Mouse (Mus musculus) heart, postnatal 25 days (tissue): ENCODE results near the gene Gm609. TPM values are rescaled to one million over a fixed set of nuclear protein-coding genes. Genes with fewer than 3 reads are reported as not detected.
"Not testable (repeated sequence)": the region's sequence is repeated elsewhere in the genome, so short reads cannot be mapped to it uniquely, and the experiment has no call there.

ENCODE experiments used
- DNase-seq: peaks from one replicate; pipeline ENCODE4 v3.0.0; 2022; ENCODE audit warnings: low spot score
- intact Hi-C: fragments of 180-260 bp; cut with DNase I; formaldehyde crosslinking; loops from one replicate; pipeline ENCODE4 v1.15.1; 2025
- total RNA-seq, 2 experiments: library from RNA; stranded (reverse); gene quantifications; 2 replicates each; pipeline ENCODE4 v1.2.3; 2021

Gene Gm609
- total RNA-seq: not detected

DNA sequence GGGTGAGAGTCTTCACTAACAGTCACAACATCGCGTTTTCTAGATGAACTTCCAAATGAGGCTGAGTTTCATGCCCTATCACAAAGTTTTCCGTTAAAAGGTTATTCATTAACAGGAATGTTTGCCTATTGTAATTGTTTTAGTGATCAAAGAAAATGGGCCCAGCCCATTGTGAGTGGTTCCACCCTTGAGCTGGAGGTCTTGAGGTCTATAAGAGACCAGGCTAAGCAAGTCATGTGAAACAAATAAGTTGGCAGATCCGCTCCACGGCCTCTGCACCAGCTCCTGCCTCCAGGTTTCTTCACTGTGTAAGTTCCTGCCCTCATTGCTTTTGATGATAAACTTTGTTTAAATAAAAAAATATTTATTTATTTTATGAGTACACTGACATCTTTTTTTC, at the start of gene Gm609:
Gm609 (minus strand) TSS at position 43 of the 400 bp plus-strand sequence.
- no peak for DNase-seq
- intact Hi-C loops: no loop called here

GRCm38 (mm10) chr16:45542108-45542507, 49.3 kb upstream of the Gm609 start:
- intact Hi-C loops: no loop called here

GRCm38 (mm10) chr16:45538342-45538741, 45.6 kb upstream of the Gm609 start:
- intact Hi-C loops, DNase-seq: not testable (repeated sequence)

More at GRCm38 (mm10) chr16:45542108-45542507, 49.3 kb upstream of the Gm609 start:
- no peak for DNase-seq

GRCm38 (mm10) chr16:45535009-45535408, 42.2 kb upstream of the Gm609 start, which contains the start of gene Slc9c1:
Slc9c1 (plus strand) TSS chr16:45535309.
- intact Hi-C loops: no loop called here

GRCm38 (mm10) chr16:45531950-45532349, 39.2 kb upstream of the Gm609 start, which contains the start of gene Gm17783:
Gm17783 (minus strand) TSS chr16:45532050.
- DNase-seq: no peak
- intact Hi-C loops: no loop called here

More at GRCm38 (mm10) chr16:45535009-45535408, 42.2 kb upstream of the Gm609 start, which contains the start of gene Slc9c1:
- DNase-seq: no peak

DNA sequence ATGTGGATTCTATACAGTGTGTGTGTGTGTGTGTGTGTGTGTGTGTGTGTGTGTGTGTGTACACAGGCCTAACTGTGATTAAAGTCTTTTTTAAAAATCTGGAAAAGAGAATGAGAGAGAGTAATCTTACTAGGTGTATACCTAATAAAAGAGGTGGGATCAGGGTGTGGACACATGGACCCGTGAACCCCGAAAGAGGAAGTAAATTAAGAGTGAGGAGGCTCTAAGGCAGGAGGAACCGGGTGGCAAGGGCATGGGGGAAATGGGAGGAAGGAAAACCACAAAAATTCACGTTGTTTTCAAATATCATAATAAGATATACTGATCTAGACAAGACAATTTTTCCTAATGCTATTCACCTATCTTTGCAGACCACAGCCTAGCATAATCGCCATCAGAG, 32.8 kb upstream of the Gm609 start:
- intact Hi-C loops: no loop called here

DNA sequence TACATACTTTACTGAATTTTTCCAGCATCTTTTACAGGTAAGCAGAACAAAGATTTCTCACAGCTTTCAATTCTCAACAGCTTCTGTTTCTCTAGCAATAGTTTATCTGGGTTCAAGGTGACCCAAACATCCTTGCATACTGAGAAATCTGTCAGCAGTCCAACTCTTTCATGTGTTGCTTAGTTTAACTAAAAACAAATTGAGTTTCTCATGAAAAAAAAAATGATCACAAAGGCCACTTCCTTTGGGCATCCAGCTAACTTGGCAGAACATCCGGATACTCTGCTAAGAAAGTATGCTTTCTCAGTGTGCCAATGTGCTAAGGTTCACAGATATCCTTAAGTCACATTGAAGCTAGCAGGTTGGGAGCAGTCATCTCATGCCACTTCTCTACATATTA, 2.6 kb upstream of the Gm609 start:
- intact Hi-C loops: no loop called here
- no peak for DNase-seq

More for the DNA sequence above, 32.8 kb upstream of the Gm609 start:
- DNase-seq: no peak

- no peak for DNase-seq
- intact Hi-C loops: no loop called here
These were observed 15.8 kb downstream of the Gm609 start for GRCm38 (mm10) chr16:45476991-45477390.

DNA sequence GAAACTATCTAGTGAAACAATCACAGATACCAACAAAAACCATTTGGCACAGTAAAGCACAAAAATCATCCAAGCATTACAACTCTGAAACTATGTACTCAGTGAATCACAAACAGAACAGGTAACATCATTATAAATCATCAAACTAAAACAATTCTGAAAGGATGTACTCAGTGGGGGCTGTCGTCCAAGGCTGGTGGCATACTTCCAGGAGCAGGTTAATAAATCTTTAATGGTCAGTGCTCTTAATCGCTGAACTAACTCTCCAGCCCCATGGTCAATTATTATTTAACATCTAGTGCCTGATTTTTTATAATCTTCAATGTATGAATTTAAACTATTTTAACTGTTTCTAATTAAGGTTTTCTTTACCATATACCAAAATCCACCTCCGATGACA, 20.9 kb downstream of the Gm609 start:
- DNase-seq, intact Hi-C loops: not testable (repeated sequence)

DNA sequence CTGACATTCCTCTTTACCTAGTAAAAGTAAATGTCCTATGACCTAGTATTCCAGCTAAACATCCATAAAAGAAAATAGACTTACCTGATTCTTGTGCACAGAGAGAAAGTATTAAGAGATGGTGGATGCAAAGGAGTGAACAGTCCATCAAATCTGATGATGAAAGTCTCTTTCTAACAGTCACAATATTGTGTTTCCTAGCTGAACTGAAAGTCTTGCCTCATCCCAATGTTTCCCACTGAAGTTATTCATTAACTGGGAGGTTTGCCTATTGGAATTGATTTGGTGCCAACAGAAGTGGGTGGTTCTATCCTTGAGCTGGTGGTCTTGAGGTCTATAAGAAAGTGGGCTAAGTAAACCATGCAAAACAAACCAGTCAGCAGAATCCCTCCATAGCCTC, 38.0 kb downstream of the Gm609 start:
- no peak for DNase-seq

GRCm38 (mm10) chr16:45437230-45437739, 55.5 kb downstream of the Gm609 start:
- intact Hi-C loops: loop anchor here (10.0 kb wide), 1 partner anchor 158 kb away; no protein-coding TSS in a partner anchor
- DNase-seq: no peak

More for the DNA sequence above, 38.0 kb downstream of the Gm609 start:
- intact Hi-C loops: no loop called here

DNA sequence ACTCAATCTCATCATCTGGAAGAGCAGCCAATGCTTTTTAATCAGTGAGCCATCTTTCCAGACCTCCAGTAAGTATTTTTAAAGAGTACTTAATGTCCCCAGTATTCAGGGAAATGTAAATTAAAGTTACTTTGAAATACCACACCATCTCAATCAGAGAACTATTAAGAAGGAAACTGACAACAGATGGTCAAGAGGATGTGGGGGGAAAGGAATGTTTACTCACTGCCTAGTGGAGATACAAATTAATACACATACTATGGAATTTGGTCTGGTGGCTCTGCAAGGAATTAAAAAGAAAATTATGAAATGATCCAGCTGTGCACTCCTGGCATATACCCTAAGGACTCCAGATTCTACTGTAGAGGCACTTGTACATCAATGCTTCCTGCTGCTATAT, 57.2 kb downstream of the Gm609 start:
- intact Hi-C loops: loop anchor here (10.0 kb wide), 1 partner anchor 159 kb away; no protein-coding TSS in a partner anchor
- DNase-seq: no peak

DNA sequence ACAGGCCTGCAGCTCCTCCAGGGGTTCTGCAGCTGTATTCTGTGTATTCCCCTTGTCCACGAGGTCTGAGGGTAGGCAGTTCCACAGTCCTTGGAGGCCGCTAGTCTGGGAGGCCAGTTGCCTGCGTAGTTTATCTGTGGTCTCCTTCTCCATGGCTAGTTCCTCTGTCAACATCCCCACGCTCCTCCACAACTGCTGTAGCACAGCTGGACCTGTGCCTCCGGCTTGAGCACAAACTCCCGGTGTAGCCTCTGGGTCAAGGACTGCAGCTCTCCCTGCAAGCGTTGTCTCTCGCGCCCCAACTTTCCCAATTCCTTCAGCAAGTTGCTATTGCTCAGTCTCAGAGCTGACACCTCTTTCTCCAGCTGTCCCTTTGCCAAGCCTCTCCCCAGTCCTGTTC, 65.1 kb downstream of the Gm609 start:
- intact Hi-C loops: no loop called here
- DNase-seq: no peak

DNA sequence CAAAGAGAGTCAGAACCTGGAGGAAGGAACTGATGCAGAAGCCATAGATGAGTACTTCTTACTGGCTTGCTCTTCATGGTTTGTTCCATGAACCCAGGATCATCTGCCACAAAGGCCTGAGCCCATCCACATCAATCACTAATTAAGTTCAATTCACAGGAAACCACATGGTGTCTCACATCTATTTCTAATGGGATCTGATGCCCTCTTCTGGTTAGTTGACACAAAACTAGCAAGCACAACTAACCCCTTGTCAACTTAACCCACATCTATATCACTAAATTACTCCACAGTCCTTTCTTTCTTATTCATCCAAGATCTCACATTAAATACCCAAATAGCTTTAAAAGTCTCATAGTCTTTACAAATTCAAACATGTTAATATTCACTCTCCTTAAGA, 79.3 kb downstream of the Gm609 start:
- intact Hi-C loops: loop anchor here (2.0 kb wide), 1 partner anchor 83 kb away; no protein-coding TSS in a partner anchor
- no peak for DNase-seq

DNA sequence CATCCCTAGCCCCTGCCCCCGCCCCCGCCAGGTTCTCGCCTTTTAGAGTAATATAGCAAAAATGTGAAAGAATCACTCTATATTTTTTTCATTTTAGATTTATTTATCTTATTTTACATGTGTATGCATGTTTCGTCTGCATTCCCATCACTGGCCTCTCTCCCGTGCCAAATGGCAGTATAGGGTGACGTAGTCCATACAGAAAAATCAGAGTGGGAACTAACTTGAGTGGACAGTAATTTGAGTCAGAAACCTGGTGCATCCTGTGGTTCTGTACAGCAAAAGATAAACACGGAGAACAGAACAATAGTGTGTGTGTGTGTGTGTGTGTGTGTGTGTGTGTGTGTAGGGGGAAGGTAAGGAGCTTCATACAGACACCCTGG, 83.7 kb downstream of the Gm609 start:
- intact Hi-C loops: loop anchor here (5.0 kb wide), 1 partner anchor 42 kb away; no protein-coding TSS in a partner anchor
- not testable (repeated sequence) for DNase-seq

DNA sequence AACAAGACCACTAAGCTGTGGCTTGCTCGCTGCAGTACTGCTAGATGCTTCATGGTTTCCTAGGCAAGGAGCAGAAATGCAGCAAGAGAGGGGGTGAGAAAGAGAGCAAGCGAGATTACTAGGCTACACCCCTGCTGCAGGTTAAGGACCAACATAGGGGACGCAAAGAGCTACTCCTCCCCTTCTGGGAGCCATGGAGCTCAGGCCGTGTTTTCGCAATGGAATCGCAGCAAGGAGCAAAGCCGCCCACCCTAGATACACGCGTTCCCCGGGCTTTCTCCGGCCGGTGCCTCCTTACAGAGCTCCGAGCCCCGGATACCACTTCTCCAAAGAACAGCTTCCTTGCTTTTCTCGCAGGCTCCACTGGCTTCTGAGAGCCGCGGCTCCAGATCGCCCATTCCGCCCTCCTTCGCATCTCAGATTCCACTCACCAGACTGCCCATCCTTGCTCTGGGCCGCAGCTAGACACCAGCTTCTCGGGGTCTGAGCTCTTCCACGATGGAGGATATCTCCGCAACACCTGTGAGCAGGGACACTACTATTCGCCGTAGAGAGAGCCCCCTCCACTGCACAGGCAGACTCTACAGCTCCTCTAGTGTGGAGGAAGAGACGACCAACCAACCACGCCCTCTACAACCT, 84.2 kb downstream of the Gm609 start, which contains the start of gene Cd200:
Cd200 (minus strand) TSS at position 629 of the 639 bp plus-strand sequence.
- DNase-seq: peak; percentile 50
- intact Hi-C loops: loop anchor here (5.0 kb wide), 1 partner anchor 41 kb away; no protein-coding TSS in a partner anchor

GRCm38 (mm10) chr16:45407645-45408400, 84.9 kb downstream of the Gm609 start:
- no peak for DNase-seq
- intact Hi-C loops: loop anchor here (5.0 kb wide), 1 partner anchor 41 kb away; no protein-coding TSS in a partner anchor

GRCm38 (mm10) chr16:45407091-45407490, 85.7 kb downstream of the Gm609 start:
- intact Hi-C loops: loop anchor here (5.0 kb wide), 1 partner anchor 40 kb away; no protein-coding TSS in a partner anchor
- no peak for DNase-seq

GRCm38 (mm10) chr16:45402951-45403350, 89.8 kb downstream of the Gm609 start:
- intact Hi-C loops: no loop called here

GRCm38 (mm10) chr16:45402036-45402435, 90.7 kb downstream of the Gm609 start:
- DNase-seq: no peak
- intact Hi-C loops: no loop called here

More at GRCm38 (mm10) chr16:45402951-45403350, 89.8 kb downstream of the Gm609 start:
- no peak for DNase-seq
